Mouse (Mus musculus): Measurements from ENCODE around the gene Gm10282.

- no peak for TF ChIP-seq GATA1 (IDR thresholded peaks at IDR 0.05; ENCODE audit: borderline replicate concordance, low read length)
- TF ChIP-seq FLI1 (IDR thresholded peaks at IDR 0.05; ENCODE audit: low read length) = no peak
Observed at GRCm38 (mm10) chr8:72271691-72272090, 33.4 kb downstream of the Gm10282 start.
